Mouse (Mus musculus) liver, postnatal 0 days (tissue): ENCODE results near the gene Smg6. TPM values are rescaled to one million over a fixed set of nuclear protein-coding genes. Genes with fewer than 3 reads are reported as not detected.

ENCODE experiments used
- ATAC-seq: fragments of 200-750 bp; cut with Nextera tagmentation; 2 replicates; pipeline ENCODE4 v1.8.0; 2017; ENCODE audit warnings: mild to moderate bottlenecking, moderate library complexity
- DNase-seq: peaks from one replicate; pipeline ENCODE4 v3.0.0-alpha.2; 2016
- H3K27ac ChIP-seq: fragments of 300-500 bp; sonication (generic); 2 replicates; pipeline ENCODE4 v1.5.1; 2014; ENCODE audit warnings: antibody characterized with exemption, moderate library complexity, mild to moderate bottlenecking, low read depth
- H3K27me3 ChIP-seq: fragments of 300-500 bp; sonication (generic); 2 replicates; pipeline ENCODE4 v1.6.1; 2014; ENCODE audit warnings: low read length, control low read depth, mixed read lengths; ENCODE audit not compliant: insufficient read depth
- H3K36me3 ChIP-seq: fragments of 300-500 bp; sonication (generic); replicated peaks from 2 replicates; pipeline ENCODE4 v1.6.1; 2014; ENCODE audit warnings: mild to moderate bottlenecking, control low read depth, low read length, moderate library complexity, mixed read lengths; ENCODE audit not compliant: insufficient read depth
- H3K4me1 ChIP-seq: fragments of 300-500 bp; sonication (generic); 2 replicates; pipeline ENCODE4 v1.6.1; 2014; ENCODE audit warnings: antibody characterized with exemption, mild to moderate bottlenecking, control low read depth; ENCODE audit not compliant: insufficient read depth
- H3K4me2 ChIP-seq: fragments of 300-500 bp; sonication (generic); 2 replicates; pipeline ENCODE4 v1.6.1; 2014; ENCODE audit warnings: low read depth, mild to moderate bottlenecking, low read length, moderate library complexity, mixed read lengths
- H3K4me3 ChIP-seq: fragments of 300-500 bp; sonication (generic); 2 replicates; pipeline ENCODE4 v1.5.1; 2014; ENCODE audit warnings: low read depth, low read length
- H3K9ac ChIP-seq: fragments of 300-500 bp; sonication (generic); replicated peaks from 2 replicates; pipeline ENCODE4 v1.6.1; 2014; ENCODE audit warnings: mild to moderate bottlenecking, moderate library complexity
- H3K9me3 ChIP-seq: fragments of 300-500 bp; sonication (generic); 2 replicates; pipeline ENCODE4 v1.6.1; 2016; ENCODE audit warnings: mild to moderate bottlenecking, control low read depth, low read length, mixed read lengths
- CTCF ChIP-seq: sonication (generic); IDR thresholded peaks from 2 replicates; pipeline ENCODE4 v1.5.1; 2016; ENCODE audit warnings: antibody characterized with exemption, low read depth
- EP300 ChIP-seq: IDR thresholded peaks from 2 replicates; pipeline ENCODE4 v1.6.1; 2016; ENCODE audit warnings: antibody characterized with exemption, low read depth, mild to moderate bottlenecking
- WGBS: fragments of 180-500 bp; shearing (Covaris S2); extraction: QIAGEN DNeasy Blood & Tissue Kit; methylation state at CpG from one replicate; pipeline ENCODE4 v1.1.7; 2014; ENCODE audit not compliant: insufficient replicate concordance; 5-methylcytosine and 5-hydroxymethylcytosine counted together
- polyA plus RNA-seq: library from polyadenylated mRNA; unstranded; fragments of >200 nt; fragmentation: Nextera tagmentation; extraction: Ambion mirVana; gene quantifications from 2 replicates; pipeline ENCODE4 v1.2.1, GENCODE M21; 2015

Smg6 gene
- polyA plus RNA-seq, 1 experiment from 2014 or later: 4.7 TPM

DNA sequence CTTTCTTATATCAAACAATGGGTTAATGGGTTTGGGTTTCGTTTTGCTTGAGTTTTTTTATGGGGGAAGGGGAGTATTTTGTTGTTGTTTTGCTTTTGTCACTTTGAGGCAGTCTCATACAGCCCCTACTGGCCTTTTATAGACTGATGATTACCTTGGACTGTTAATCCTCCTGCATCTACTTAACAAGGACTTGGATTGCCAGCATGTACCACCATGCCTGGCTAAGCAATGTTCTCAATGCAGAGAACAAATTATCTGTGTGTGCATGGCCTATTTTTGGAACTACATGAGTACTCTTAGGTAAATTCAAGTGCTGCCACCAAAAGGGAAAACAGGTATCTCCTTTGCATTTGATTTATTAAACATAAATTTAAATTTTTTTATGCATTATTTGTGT, 157.4 kb downstream of the Smg6 start:
- H3K9ac ChIP-seq: no peak overlapping the region
- no peaks in the 10 kb centered on the region for H3K4me1 ChIP-seq
- ATAC-seq (no peak), DNase-seq (no peak)
- 61% methylated on average over 1 of the region's 1 CpGs for WGBS
- no peak overlapping the region for H3K27ac ChIP-seq
- TF ChIP-seq CTCF (no peak), EP300 (no peak)
- H3K4me3 ChIP-seq: no peak overlapping the region
- H3K4me2 ChIP-seq: no peak overlapping the region
- no peaks in the 10 kb centered on the region for H3K9me3 ChIP-seq
- peaks cover 5% of the 10 kb centered on the region; the same call in 1 of the 2 replicates for H3K36me3 ChIP-seq
- no peaks in the 10 kb centered on the region for H3K27me3 ChIP-seq

DNA sequence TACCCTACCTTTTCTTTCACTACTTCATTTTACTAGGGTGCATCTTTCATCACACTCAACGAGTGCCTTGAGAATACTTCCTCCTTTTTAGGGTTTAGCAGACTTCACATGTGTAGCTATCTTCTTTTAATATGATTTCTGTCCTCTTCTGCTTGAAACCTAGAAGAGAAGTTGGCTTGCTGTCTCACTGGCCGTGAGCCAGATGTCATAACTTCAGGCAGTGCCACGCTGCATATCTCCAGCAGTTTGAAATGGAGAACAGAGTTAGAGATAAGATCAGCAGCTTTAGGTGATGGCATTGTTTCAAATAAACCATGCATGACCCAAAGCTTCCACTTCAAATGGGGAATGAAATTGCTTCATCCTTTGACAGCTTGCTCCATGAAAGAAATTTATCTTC, 166.5 kb downstream of the Smg6 start:
- no peak overlapping the region for H3K4me2 ChIP-seq
- no peak for ATAC-seq
- H3K4me3 ChIP-seq: no peak overlapping the region
- TF ChIP-seq EP300: no peak
- H3K27ac ChIP-seq: no peak overlapping the region
- H3K27me3 ChIP-seq: no peaks in the 10 kb centered on the region
- no peak overlapping the region for H3K9ac ChIP-seq
- 29% methylated on average over 3 of the region's 3 CpGs for WGBS
- H3K9me3 ChIP-seq: no peaks in the 10 kb centered on the region
- H3K36me3 ChIP-seq: no peaks in the 10 kb centered on the region
- H3K4me1 ChIP-seq: no peaks in the 10 kb centered on the region
- DNase-seq: no peak

DNA sequence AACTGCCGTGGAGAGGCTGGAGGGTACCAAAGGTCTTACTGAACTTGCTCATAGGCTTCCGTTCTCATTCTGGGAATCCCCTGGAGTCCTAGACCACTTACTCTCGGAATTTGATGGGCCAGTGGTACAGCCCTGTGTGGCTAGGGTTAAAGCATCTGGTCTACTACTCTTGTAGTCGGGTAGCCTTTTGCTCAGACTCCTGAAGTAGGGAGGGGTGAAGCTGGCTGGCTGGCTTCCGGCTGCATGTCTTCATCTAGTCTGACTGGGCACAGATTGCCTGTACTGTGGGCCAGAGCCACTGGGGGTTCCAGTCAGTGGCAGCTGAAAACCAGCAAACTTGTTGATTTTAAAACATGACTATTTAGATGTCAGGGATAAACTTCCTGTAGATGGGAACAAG, 167.0 kb downstream of the Smg6 start:
- Histone ChIP-seq H3K36me3 (no peaks in the 10 kb centered on the region), H3K4me1 (no peaks in the 10 kb centered on the region), H3K9me3 (no peaks in the 10 kb centered on the region), H3K9ac (no peak overlapping the region), H3K27me3 (no peaks in the 10 kb centered on the region), H3K4me3 (no peak overlapping the region), H3K27ac (no peak overlapping the region), H3K4me2 (no peak overlapping the region)
- no peak for DNase-seq
- no peak for TF ChIP-seq CTCF
- no peak for TF ChIP-seq EP300
- no peak for ATAC-seq
- 71% methylated on average over 5 of the region's 5 CpGs for WGBS

DNA sequence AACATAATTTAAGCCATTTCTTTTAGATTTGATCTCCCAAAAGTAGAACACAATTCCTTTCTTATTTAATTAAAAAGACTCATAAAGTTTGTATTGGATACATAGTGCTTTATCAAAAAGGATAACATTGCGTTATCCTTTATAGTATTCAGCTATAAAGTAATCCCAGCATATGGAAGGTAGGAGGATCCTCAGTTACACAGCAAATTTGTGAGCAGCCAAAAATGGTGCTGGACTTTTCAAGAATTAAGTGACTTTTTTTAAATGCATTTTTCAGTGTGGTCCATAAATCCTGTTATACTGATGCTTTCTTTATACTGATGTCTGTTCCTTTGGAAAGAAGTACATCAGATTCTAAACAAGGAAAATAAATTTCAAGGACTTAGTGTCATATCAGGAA, 169.1 kb downstream of the Smg6 start:
- H3K9me3 ChIP-seq: no peaks in the 10 kb centered on the region
- DNase-seq (no peak), ATAC-seq (no peak)
- H3K27ac ChIP-seq: no peak overlapping the region
- no peak overlapping the region for H3K4me2 ChIP-seq
- no peak overlapping the region for H3K4me3 ChIP-seq
- no peaks in the 10 kb centered on the region for H3K4me1 ChIP-seq
- WGBS: 98% methylated on average over 1 of the region's 1 CpGs
- TF ChIP-seq EP300 (no peak), CTCF (no peak)
- H3K27me3 ChIP-seq: no peaks in the 10 kb centered on the region
- no peak overlapping the region for H3K9ac ChIP-seq
- H3K36me3 ChIP-seq: no peaks in the 10 kb centered on the region

DNA sequence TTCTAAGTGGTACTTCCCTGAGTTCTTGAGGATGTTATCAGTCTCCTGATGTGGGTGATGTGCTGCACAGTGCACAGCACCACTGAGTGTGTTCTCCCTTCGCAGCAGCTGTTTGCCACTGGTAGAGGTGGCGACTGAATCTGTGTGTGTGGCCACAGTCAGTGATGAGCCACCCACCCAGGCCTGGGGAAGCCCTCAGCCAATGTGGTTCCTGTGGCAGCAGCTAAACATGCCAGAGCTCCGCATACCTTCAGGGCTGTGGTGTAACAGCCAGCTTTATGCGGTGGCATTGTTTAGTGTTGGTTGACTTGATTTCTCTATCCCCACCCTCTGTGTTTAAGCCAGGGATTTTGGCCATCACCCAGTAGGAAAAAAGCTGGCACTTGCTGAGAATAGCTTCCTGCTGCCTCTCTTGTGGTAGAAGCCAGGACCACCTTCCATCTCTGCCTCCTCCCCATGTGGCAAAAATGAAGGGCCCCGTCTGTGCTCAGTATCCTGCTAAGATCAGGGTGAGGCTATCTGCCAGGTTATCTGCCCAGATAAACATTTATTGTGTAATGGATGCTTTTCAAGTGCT, 177.2 kb downstream of the Smg6 start:
- no peak overlapping the region for H3K4me3 ChIP-seq
- 71% methylated on average over 5 of the region's 5 CpGs for WGBS
- H3K9me3 ChIP-seq: no peaks in the 10 kb centered on the region
- no peak overlapping the region for H3K4me2 ChIP-seq
- H3K27me3 ChIP-seq: no peaks in the 10 kb centered on the region
- no peak for TF ChIP-seq CTCF
- TF ChIP-seq EP300: no peak
- ATAC-seq: no peak
- no peaks in the 10 kb centered on the region for H3K36me3 ChIP-seq
- no peaks in the 10 kb centered on the region for H3K4me1 ChIP-seq
- H3K27ac ChIP-seq: no peak overlapping the region
- no peak overlapping the region for H3K9ac ChIP-seq
- DNase-seq: no peak

DNA sequence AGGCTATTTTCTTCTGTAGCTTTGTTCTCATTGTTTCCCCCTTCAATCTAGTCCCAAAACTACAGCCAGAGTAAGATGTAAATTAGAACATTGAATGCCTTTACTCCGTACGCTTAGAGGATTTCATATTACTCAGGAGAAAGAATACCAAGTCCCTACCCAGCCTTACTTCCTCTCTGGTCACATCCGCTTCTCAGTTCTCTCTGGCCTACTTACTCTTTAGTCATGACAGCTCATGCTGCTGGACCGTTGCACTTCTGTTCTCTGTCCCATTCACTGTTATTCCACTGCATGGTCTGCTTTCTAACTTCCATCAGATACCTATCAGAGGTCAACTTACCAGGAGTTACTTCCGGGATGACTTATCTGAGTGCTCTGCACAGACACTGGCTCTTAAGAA, 181.0 kb downstream of the Smg6 start:
- H3K27me3 ChIP-seq: no peaks in the 10 kb centered on the region
- TF ChIP-seq CTCF (no peak), EP300 (no peak)
- DNase-seq (no peak), ATAC-seq (no peak)
- no peaks in the 10 kb centered on the region for H3K4me1 ChIP-seq
- H3K9me3 ChIP-seq: no peaks in the 10 kb centered on the region
- 0 out of 2 replicates have a peak overlapping the region, but pooled peaks have one; percentile 51 for H3K27ac ChIP-seq
- no peak overlapping the region for H3K4me3 ChIP-seq
- no peak overlapping the region for H3K9ac ChIP-seq
- H3K4me2 ChIP-seq: no peak overlapping the region
- 44% methylated on average over 5 of the region's 5 CpGs for WGBS
- no peaks in the 10 kb centered on the region; the same call in 1 of the 2 replicates for H3K36me3 ChIP-seq

DNA sequence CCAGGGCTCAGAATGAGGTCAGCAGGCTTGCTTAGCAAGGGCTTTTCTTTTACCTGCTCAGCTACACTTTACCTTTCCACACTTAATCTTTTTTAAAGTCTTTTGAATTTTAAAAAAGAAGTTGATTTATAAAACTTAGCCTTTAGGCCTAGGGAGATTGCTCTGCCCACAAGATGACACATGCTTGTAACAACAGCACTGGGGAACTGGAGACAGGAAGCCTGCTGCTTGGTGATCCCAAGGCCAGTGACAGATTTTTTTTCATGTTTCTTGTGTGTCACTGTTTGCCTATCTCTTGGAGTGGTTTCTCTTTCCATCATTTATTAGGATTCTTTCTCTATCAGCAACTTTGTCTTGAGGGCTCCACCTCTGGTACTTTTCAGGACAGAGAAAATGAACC, 183.3 kb downstream of the Smg6 start:
- no peaks in the 10 kb centered on the region for H3K27me3 ChIP-seq
- H3K4me2 ChIP-seq: no peak overlapping the region
- H3K9ac ChIP-seq: no peak overlapping the region
- H3K9me3 ChIP-seq: no peaks in the 10 kb centered on the region
- no peaks in the 10 kb centered on the region for H3K4me1 ChIP-seq
- no peak for ATAC-seq
- TF ChIP-seq CTCF: no peak
- TF ChIP-seq EP300: no peak; the same call in 1 of the 2 replicates
- H3K4me3 ChIP-seq: no peak overlapping the region
- no peak for DNase-seq
- H3K36me3 ChIP-seq: no peaks in the 10 kb centered on the region; the same call in 1 of the 2 replicates
- H3K27ac ChIP-seq: no peak overlapping the region
